Mouse (Mus musculus) lung, adult 2 months (tissue): Measurements from ENCODE around the gene Stau1. TPM values are rescaled to one million over a fixed set of nuclear protein-coding genes. Genes with fewer than 3 reads are reported as not detected.

Experiments used
- DNase-seq: peaks from one replicate; pipeline ENCODE4 v3.0.0; 2022
- H3K4me1 ChIP-seq: fragments of 200-500 bp; 2 replicates; pipeline ENCODE4 v1.6.1; 2011; ENCODE audit warnings: low read length; ENCODE audit not compliant: control insufficient read depth, insufficient read depth
- H3K4me3 ChIP-seq: fragments of 200-500 bp; replicated peaks from 2 replicates; pipeline ENCODE3; 2011; ENCODE audit warnings: low read depth, mild to moderate bottlenecking, control low read depth, low read length; ENCODE audit errors: extremely low read depth
- CTCF ChIP-seq: fragments of 200-500 bp; IDR thresholded peaks from 2 replicates; pipeline ENCODE4 v1.5.1; 2011; ENCODE audit warnings: mild to moderate bottlenecking, low read length, control low read depth; ENCODE audit not compliant: insufficient read depth
- POLR2A ChIP-seq: fragments of 200-500 bp; IDR thresholded peaks from 2 replicates; pipeline ENCODE4 v1.6.1; 2011; ENCODE audit warnings: low read depth, mild to moderate bottlenecking, control low read depth, low read length, borderline replicate concordance; ENCODE audit errors: extremely low read depth
- WGBS: fragments of 180-500 bp; shearing (Covaris S2); methylation state at CpG from one replicate; pipeline ENCODE4 v1.1.7; 2018; 5-methylcytosine and 5-hydroxymethylcytosine counted together
- polyA plus RNA-seq: library from polyadenylated mRNA; depleted of rRNA; stranded (reverse); fragments of >200 nt; gene quantifications from 2 replicates; pipeline ENCODE4 v1.2.3, GENCODE M21; 2012; rRNA removed

Gene Stau1
- polyA plus RNA-seq, 1 experiment = 28.3 TPM

GRCm38 (mm10) chr2:166903719-166904282 is 92.3 kb downstream of the Stau1 start:
- Histone ChIP-seq H3K4me3 (no peak overlapping the region), H3K4me1 (no peaks in the 10 kb centered on the region)
- DNase-seq = no peak
- no peak for TF ChIP-seq POLR2A
- TF ChIP-seq CTCF = peak; percentile 22; the same call in 1 of the 2 replicates
- WGBS = 84% methylated on average over 6 of the region's 6 CpGs

GRCm38 (mm10) chr2:166900792-166901505 is 95.2 kb downstream of the Stau1 start:
- WGBS = 84% methylated on average over 8 of the region's 8 CpGs
- no peak overlapping the region for H3K4me3 ChIP-seq
- no peak for DNase-seq
- no peak for TF ChIP-seq POLR2A
- TF ChIP-seq CTCF = no peak
- no peaks in the 10 kb centered on the region for H3K4me1 ChIP-seq

GRCm38 (mm10) chr2:166899746-166900145 is 96.4 kb downstream of the Stau1 start:
- TF ChIP-seq POLR2A = no peak
- no peak for TF ChIP-seq CTCF
- no peaks in the 10 kb centered on the region for H3K4me1 ChIP-seq
- no peak overlapping the region for H3K4me3 ChIP-seq
- no peak for DNase-seq
- 68% methylated on average over 3 of the region's 3 CpGs for WGBS

- no peak for DNase-seq
- TF ChIP-seq CTCF (no peak), POLR2A (no peak)
- 86% methylated on average over 2 of the region's 2 CpGs for WGBS
- H3K4me1 ChIP-seq = no peaks in the 10 kb centered on the region
- no peak overlapping the region for H3K4me3 ChIP-seq
Observed at GRCm38 (mm10) chr2:166899161-166899560, 96.9 kb downstream of the Stau1 start.

Other genes starting within 250 kb of the Stau1 start
- gene Trp53rkb, start 203.8 kb downstream of the Stau1 start, polyA plus RNA-seq = 3.5 TPM in 2 replicates
- gene Arfgef2, start 190.7 kb downstream of the Stau1 start, polyA plus RNA-seq = 16.5 and 20.1 TPM in 2 replicates
- 7.5 and 12.2 TPM in 2 replicates for gene Cse1l, start 90.3 kb downstream of the Stau1 start, polyA plus RNA-seq
- gene Ddx27, start 18.9 kb upstream of the Stau1 start, polyA plus RNA-seq = 17.3 and 18.6 TPM in 2 replicates
- gene Znfx1, start 66.7 kb upstream of the Stau1 start, polyA plus RNA-seq = 39.4 and 46.6 TPM in 2 replicates
- gene Kcnb1, start 193.9 kb upstream of the Stau1 start, polyA plus RNA-seq = 4.5 and 5.1 TPM in 2 replicates
- 105 and 162 TPM in 2 replicates for gene Ptgis, start 244.3 kb upstream of the Stau1 start, polyA plus RNA-seq